Mouse (Mus musculus) kidney, embryonic 15.5 days (tissue): ENCODE results near the gene Hic1. TPM values are rescaled to one million over a fixed set of nuclear protein-coding genes. Genes with fewer than 3 reads are reported as not detected.

Source experiments
- ATAC-seq: fragments of 200-750 bp; cut with Nextera tagmentation; replicated peaks from 2 replicates; pipeline ENCODE4 v1.8.0; 2017; ENCODE audit warnings: moderate TSS enrichment; ENCODE audit not compliant: low FRiP score
- H3K27ac ChIP-seq: fragments of 300-500 bp; sonication (generic); 2 replicates; pipeline ENCODE4 v1.5.1; 2015; ENCODE audit warnings: mild to moderate bottlenecking, inconsistent platforms
- H3K27me3 ChIP-seq: fragments of 300-500 bp; sonication (generic); 2 replicates; pipeline ENCODE4 v1.6.1; 2015; ENCODE audit warnings: inconsistent platforms
- H3K36me3 ChIP-seq: fragments of 300-500 bp; sonication (generic); 2 replicates; pipeline ENCODE4 v1.6.1; 2015; ENCODE audit warnings: inconsistent platforms
- H3K4me1 ChIP-seq: fragments of 300-500 bp; sonication (generic); 2 replicates; pipeline ENCODE4 v1.6.1; 2015; ENCODE audit warnings: inconsistent platforms
- H3K4me2 ChIP-seq: fragments of 300-500 bp; sonication (generic); 2 replicates; pipeline ENCODE4 v1.6.1; 2015; ENCODE audit warnings: moderate library complexity, mild to moderate bottlenecking, inconsistent platforms
- H3K4me3 ChIP-seq: fragments of 300-500 bp; sonication (generic); replicated peaks from 2 replicates; pipeline ENCODE4 v1.5.1; 2015; ENCODE audit warnings: mild to moderate bottlenecking, inconsistent platforms
- H3K9ac ChIP-seq: fragments of 300-500 bp; sonication (generic); 2 replicates; pipeline ENCODE4 v1.6.1; 2015; ENCODE audit warnings: mild to moderate bottlenecking, inconsistent platforms
- H3K9me3 ChIP-seq: fragments of 300-500 bp; sonication (generic); replicated peaks from 2 replicates; pipeline ENCODE4 v1.6.1; 2016; ENCODE audit warnings: inconsistent platforms
- WGBS: fragments of 180-500 bp; shearing (Covaris S2); methylation state at CpG from one replicate; pipeline ENCODE4 v1.1.7; 2015; ENCODE audit warnings: mixed read lengths; 5-methylcytosine and 5-hydroxymethylcytosine counted together
- polyA plus RNA-seq: library from polyadenylated mRNA; unstranded; fragments of >200 nt; fragmentation: Nextera tagmentation; extraction: Ambion mirVana; gene quantifications from 2 replicates; pipeline ENCODE4 v1.2.1, GENCODE M21; 2015

The Hic1 gene
- polyA plus RNA-seq, 1 experiment from 2014 or later = 25.9 TPM

DNA sequence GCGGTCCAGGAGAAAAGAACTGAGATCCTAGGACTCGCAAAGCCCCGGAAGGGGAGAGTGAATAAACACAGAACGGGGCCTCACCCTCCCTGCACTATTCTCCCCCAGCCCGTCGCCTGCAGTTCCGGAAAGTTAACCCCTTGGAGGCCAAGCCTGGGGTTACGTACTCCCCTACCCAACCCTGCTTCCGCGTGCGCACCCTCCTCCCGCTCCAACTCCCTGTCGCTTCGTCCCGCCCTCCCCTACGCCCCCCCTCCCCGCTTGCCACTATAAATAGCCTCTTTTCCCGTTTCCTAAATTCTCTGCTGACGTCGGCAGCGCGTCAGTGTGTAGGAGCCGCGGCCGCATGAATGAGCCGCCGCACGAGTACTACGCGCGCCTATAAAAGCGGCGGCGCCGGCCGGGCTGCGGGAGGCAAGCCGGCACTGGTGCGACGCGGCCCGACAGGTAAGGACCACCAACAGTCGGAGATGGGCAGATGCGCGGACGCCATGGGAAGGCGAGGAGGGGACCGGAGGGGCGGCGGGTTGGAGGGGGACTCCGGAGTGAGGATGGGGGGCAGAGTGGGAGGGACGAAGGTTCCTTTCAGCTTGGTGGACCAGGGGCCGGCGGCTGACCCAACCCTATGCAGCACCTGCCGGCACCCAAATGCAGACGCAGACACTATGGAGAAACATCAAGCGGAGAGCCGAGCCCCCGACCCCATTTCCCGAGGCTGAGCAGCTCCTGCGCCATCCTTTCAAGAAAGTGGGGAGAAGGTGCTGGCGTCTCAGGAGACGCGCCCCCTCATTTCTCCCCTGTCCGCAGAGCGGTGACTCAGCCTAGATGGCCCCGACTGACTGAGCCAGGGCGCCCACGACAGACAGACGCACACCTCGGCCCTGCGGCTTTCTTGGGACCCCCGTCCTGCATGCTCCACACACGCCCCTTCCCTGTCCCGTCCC is 3.1 kb upstream of the Hic1 start:
- peaks cover 67% of the 10 kb centered on the region for H3K4me1 ChIP-seq
- H3K9ac ChIP-seq = 0 out of 2 replicates have a peak overlapping the region, but pooled peaks have one; percentile 27
- H3K27ac ChIP-seq = no peak overlapping the region
- H3K36me3 ChIP-seq = peaks cover 13% of the 10 kb centered on the region
- H3K9me3 ChIP-seq = no peaks in the 10 kb centered on the region
- peak overlapping the region; percentile 73 for H3K4me3 ChIP-seq
- ATAC-seq = no peak
- under 1% methylated on average over 75 of the region's 75 CpGs for WGBS
- H3K27me3 ChIP-seq = peaks cover 63% of the 10 kb centered on the region
- H3K4me2 ChIP-seq = peak overlapping the region; percentile 94

DNA sequence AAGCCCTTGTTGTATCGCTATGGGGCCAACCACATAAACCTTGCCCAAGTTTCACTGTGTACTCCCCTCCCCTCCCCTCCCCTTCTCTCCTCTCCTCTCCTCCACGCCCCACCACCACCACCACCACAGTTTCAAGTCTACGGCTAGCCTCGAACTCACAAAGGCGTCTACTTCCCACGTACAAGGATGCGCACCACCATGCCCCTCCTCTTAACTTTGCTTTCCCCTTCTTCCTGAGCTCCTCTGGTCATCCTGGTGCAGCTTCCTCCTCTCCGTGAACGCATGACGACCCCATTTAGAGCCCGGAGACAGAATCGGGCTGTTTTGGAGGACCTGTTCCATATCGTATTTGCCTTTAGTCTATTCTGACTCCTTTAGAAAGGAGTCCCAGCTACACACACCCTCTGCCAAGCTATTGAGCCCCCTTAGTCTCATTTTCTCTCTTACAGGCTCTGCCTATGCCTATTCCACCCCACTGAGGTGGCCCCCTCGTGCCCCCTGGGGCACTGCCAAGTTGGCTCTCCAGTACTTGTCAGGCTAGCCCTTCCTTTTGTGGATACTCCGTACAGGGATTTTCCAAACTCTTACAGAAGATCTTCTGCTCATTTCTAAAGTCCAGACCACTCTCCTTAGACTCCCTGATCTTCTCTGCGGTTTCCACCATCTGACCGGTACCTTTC is 2.0 kb upstream of the Hic1 start:
- Histone ChIP-seq H3K4me2 (peak overlapping the region; percentile 94), H3K27me3 (peaks cover 74% of the 10 kb centered on the region), H3K27ac (no peak overlapping the region), H3K4me3 (peak overlapping the region; percentile 73), H3K36me3 (peaks cover 5% of the 10 kb centered on the region), H3K9ac (no peak overlapping the region), H3K9me3 (no peaks in the 10 kb centered on the region), H3K4me1 (peaks cover 78% of the 10 kb centered on the region)
- no peak for ATAC-seq
- 12% methylated on average over 17 of the region's 17 CpGs for WGBS

DNA sequence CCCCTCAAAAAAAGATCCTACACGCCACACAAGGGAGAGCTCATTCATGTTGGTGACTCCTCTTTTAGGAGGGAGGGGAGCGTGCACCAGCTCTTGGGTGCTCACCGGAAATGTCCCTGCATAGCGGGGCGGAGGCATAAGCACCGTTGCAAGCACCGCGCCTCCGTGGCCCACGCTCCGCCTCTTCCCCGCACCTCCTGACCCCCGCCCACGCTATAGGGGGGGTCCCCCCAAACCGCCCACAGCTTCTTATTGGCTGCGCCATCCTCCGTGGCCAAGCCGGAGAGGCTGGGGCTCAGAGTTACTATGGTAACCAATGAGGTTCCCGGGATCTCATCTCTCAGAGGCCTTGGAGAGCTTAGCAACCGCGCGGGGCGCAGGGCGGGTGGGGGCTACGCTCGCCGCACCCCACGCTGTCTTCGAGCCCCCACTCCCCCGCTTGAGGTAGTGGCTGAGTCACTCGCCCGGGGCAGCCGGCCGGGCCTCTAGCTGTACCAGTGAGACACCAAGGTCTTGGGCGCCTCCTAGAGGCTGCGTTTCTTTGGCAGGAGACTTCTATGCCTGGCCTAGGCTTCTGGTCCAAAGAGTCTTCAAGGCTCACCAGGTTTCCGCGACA is 925 bp upstream of the Hic1 start:
- Histone ChIP-seq H3K27ac (peak overlapping the region; percentile 95), H3K4me2 (peak overlapping the region; percentile 94), H3K9ac (0 out of 2 replicates have a peak overlapping the region, but pooled peaks have one; percentile 2), H3K9me3 (no peaks in the 10 kb centered on the region), H3K27me3 (peaks cover 85% of the 10 kb centered on the region), H3K4me3 (peak overlapping the region; percentile 72), H3K36me3 (peaks cover 13% of the 10 kb centered on the region), H3K4me1 (peaks cover 89% of the 10 kb centered on the region)
- peak; percentile 41 for ATAC-seq
- 0% methylated on average over 38 of the region's 38 CpGs for WGBS

DNA sequence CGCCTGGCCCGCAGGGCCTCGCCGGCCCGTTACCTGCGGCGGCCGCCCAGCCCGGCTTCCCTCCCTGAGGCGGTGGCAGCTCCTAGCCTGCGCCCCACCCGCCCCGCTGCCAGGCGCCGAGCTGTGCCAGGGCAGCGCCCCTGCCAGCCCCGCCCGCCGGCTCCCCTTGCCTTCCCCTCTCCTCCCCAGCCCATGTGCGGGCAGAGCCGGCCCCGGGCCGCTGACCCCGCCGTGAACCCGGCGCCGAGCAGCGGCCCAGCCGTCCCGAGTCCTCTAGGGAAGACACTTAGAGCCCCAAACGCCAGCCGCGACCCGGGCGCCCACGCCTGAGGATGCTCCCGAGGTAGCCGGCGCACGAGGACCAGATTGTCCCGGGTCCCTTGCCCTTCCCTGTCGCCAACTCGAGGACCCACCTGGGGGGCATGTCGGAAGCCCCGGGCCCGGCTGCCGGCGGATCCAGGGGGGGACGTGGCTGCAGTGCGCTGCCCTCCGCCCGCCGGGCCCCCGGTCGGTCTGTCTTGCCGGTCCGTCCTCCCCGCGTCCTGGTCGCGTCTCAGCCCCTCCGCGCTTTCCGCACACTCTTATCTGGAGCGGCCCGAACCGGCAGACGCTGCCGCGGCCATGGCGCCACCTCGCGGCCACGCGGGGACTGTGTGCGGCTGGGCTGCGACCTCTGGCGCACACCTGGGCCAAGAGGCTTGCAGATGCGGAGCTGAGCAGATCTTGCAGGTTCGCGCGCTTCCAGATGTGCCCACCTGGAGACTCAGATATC is 543 bp downstream of the Hic1 start:
- peak overlapping the region; percentile 95 for H3K27ac ChIP-seq
- WGBS = under 1% methylated on average over 83 of the region's 83 CpGs
- H3K4me2 ChIP-seq = peak overlapping the region; percentile 94
- peaks cover 23% of the 10 kb centered on the region for H3K36me3 ChIP-seq
- peak overlapping the region; percentile 67 for H3K9ac ChIP-seq
- peaks cover 91% of the 10 kb centered on the region for H3K4me1 ChIP-seq
- 0 out of 2 replicates have a peak, but pooled peaks have one; percentile 23 for ATAC-seq
- H3K27me3 ChIP-seq = peaks cover 100% of the 10 kb centered on the region
- H3K4me3 ChIP-seq = peak overlapping the region; percentile 72
- H3K9me3 ChIP-seq = no peaks in the 10 kb centered on the region

DNA sequence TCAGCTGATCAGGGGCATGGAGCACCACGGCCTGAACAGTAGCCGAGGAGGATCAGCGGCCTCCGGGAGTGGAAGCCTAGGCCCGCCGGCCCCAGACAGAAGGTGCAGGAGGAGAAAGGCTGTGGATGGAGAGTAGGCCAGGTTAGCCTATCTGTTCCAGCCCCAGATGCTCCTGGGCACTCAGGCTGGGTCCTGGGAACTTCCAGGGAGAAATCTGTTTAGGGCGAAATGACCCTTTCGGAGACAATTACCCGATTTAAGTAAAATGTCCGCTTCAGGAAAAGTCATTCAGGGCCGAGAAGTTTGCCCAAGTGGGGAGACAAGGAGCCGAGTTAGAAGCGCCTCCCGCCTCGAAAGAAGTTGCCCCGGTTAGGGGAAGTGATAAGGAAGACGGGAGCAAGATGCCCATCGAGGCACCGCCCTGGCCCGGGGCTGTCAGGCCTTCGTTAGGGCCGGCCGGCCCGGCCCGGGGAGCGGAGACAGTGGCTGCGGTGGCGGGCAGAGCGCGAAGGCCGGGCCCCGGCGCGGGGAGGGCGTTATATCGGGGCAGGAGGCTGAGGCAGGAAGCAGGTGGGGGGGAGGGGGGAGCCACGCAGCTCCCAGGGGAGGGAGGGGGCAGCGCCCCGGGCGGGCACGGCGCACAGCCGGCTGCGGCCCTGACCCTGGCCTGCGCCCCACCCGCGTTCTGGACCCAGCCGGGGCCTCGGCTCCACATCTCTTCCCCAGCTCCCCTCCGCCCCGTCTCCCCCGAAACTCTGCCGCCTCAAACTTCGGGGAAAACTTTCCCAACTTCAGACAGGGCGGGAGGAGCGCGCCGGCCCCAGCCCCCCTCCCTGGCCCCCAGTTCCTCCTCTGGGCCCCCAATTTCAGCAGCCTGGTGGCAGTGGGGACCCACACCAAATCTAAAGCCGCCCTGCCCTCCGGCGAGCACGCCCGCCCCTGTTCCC is 1.4 kb downstream of the Hic1 start:
- peaks cover 92% of the 10 kb centered on the region for H3K27me3 ChIP-seq
- WGBS = 3% methylated on average over 54 of the region's 63 CpGs
- H3K27ac ChIP-seq = peak overlapping the region; percentile 95
- peak overlapping the region; percentile 94 for H3K4me2 ChIP-seq
- ATAC-seq = no peak
- no peaks in the 10 kb centered on the region for H3K9me3 ChIP-seq
- peaks cover 92% of the 10 kb centered on the region for H3K4me1 ChIP-seq
- H3K36me3 ChIP-seq = peaks cover 32% of the 10 kb centered on the region
- peak overlapping the region; percentile 67 for H3K9ac ChIP-seq
- H3K4me3 ChIP-seq = peak overlapping the region; percentile 72

DNA sequence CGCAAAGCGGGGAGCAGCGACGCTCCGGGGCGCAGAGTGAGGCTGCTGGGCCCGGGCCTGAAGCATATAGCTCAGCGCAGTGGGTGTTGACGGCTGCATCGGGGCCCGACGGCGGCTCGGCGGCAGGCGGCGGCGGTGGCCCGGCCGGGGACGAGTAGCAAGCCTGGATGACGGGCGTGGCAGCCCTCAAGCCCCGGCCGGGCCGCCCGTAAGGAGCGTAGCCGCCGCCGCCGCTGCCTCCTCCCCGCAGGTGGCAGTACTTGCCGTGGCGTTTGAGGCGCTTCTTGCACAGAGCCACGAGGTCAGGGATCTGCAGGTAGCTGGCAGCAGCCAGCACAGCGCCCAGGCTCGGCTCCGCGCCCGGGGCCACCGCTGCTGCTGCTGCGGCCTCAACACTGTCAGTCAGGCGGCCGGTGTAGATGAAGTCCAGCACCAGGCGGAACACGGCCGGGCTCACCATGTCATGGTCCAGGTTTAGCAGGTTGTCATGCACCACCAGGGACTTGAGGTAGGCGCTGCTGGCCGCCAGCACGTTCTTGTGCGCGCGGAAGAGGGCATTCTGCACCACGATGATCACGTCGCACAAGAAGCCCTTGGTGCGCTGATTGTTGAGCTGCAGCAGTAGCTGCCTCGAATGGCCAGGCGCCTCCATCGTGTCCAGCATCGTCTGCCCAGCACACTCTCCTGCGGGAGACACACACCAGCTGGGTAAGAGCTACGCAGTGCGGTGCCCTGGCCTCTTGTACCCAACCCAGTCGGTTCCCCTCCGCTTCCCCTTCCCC is 2.3 kb downstream of the Hic1 start:
- peak overlapping the region; percentile 94 for H3K4me2 ChIP-seq
- peak overlapping the region; percentile 95 for H3K27ac ChIP-seq
- 3% methylated on average over 56 of the region's 68 CpGs for WGBS
- peaks cover 41% of the 10 kb centered on the region for H3K36me3 ChIP-seq
- H3K27me3 ChIP-seq = peaks cover 84% of the 10 kb centered on the region
- no peak for ATAC-seq
- peak overlapping the region; percentile 72 for H3K4me3 ChIP-seq
- H3K9ac ChIP-seq = peak overlapping the region; percentile 67
- peaks cover 91% of the 10 kb centered on the region for H3K4me1 ChIP-seq
- no peaks in the 10 kb centered on the region for H3K9me3 ChIP-seq

DNA sequence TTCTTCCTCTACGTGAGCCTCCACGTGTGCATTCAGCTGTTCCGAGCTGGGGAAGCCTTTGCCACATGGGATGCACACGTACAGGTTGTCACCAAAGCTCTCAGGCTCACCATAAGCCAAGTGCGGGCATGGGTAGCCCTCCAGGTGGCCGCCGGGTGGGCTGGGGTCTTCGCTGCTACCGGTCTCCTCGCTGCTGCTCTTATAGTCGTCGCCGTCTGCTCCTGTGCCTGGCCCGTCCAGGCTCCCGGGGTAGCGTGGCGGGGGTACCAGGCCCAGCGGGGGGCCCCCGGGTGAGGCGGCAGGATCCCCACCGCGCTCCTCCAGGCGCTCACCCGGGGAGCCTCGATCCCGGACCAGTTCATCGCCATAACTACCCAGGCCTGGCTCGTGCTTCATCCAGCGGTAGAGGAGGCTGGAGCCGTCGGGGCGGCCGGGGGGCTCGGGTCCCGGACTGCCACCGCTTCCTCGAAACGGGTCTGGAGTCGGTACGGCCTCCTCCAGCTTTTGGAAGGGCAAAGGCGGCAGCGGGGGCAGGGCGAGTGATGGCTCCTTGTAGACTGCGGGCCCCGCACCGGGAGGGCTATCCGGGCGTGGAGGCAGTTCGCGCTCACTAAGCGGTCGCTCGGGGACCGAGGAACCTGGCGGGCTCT is 3.0 kb downstream of the Hic1 start:
- WGBS = 3% methylated on average over 55 of the region's 55 CpGs
- peaks cover 48% of the 10 kb centered on the region for H3K36me3 ChIP-seq
- peaks cover 89% of the 10 kb centered on the region for H3K4me1 ChIP-seq

DNA sequence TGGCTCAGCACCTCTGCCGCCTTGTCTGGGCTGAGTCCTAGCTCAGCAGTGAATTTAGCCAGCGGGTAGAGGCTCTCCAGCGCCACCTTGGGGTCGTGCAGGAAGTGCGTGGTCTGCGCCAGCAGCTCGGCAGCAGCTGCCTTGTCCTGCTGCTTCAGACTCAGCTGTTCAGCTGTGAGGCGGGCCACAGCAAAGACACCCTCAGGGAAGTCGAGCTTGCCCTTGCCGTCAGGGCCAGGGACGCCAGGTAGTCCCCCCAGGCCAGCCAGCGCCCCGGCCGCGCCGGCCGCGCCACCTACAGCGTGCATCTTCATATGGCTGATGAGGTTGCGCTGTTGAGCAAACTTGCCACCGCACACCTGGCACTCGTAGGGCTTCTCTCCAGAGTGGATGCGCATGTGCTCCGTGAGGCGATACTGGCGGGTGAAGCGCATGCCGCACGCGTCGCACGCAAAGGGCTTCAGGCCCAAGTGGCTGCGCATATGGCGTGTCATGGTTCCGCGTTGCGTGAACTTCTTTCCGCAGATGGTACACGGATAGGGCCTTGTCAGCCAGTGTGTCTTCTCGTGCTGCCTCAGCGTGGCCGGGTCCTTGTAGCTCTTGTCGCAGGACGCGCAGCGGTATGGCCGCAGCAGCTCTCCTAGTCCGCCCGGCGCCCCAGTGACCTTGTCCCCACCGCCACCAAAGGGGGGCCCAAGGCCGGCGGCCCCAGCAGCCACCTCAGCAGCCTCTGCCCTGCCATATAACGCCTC is 3.7 kb downstream of the Hic1 start:
- H3K9ac ChIP-seq = peak overlapping the region; percentile 67
- no peaks in the 10 kb centered on the region for H3K9me3 ChIP-seq
- peaks cover 53% of the 10 kb centered on the region for H3K36me3 ChIP-seq
- H3K4me1 ChIP-seq = peaks cover 83% of the 10 kb centered on the region
- no peak for ATAC-seq
- 9% methylated on average over 54 of the region's 54 CpGs for WGBS
- H3K27me3 ChIP-seq = peaks cover 69% of the 10 kb centered on the region
- peak overlapping the region; percentile 94 for H3K4me2 ChIP-seq
- H3K27ac ChIP-seq = peak overlapping the region; percentile 95
- peak overlapping the region; percentile 72 for H3K4me3 ChIP-seq

More for the DNA sequence above, 3.0 kb downstream of the Hic1 start:
- peaks cover 76% of the 10 kb centered on the region for H3K27me3 ChIP-seq
- H3K9me3 ChIP-seq = no peaks in the 10 kb centered on the region
- H3K4me3 ChIP-seq = peak overlapping the region; percentile 72
- H3K9ac ChIP-seq = peak overlapping the region; percentile 67
- ATAC-seq = no peak
- peak overlapping the region; percentile 95 for H3K27ac ChIP-seq
- H3K4me2 ChIP-seq = peak overlapping the region; percentile 94

DNA sequence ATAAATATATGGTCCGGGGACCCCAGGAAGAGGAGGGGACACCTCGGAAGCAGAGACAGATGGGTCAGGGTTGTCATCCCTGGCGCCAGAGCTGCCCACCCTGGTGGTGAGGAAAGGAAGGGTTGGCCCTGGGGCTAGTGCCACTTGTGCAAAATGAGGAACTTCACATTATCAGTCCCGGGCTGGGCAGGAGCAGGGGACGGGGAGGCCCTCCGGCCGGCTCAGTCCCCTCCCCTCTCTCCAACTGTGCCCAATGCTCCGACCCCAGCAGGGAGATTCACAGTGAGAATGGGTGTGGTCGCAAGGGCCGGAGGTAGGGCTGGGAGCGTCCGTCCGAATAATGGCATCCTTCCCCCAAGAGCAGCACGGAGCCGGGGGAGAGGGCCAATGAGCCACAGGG is 4.6 kb downstream of the Hic1 start:
- Histone ChIP-seq H3K27me3 (peaks cover 61% of the 10 kb centered on the region), H3K4me3 (peak overlapping the region; percentile 72), H3K9me3 (no peaks in the 10 kb centered on the region), H3K36me3 (peaks cover 62% of the 10 kb centered on the region), H3K9ac (peak overlapping the region; percentile 67), H3K4me1 (peaks cover 75% of the 10 kb centered on the region), H3K4me2 (peak overlapping the region; percentile 94), H3K27ac (peak overlapping the region; percentile 95)
- WGBS = 17% methylated on average over 15 of the region's 15 CpGs
- ATAC-seq = no peak
